In genomic region chr7:99403254-99403653, GRCm38 (mm10) we compare ENCODE assay signal across 21 mouse cellular contexts. TPM values are rescaled to one million over a fixed set of nuclear protein-coding genes. Genes with fewer than 3 reads are reported as not detected.
DNase-seq lines count a peak whose midpoint lies in the region; ATAC-seq lines count a peak whose summit lies in the region.
"Had no signal": no experiment of that assay in that cellular context is flagged by ENCODE, and none has a peak within 500 bp of the region (broad histone marks: within the 10 kb centered on the region; RNA-seq: fewer than 3 reads in every experiment).

No protein-coding gene starts in this region.

- no peaks in the 10 kb centered on the region for H3K9me3 ChIP-seq in stomach, embryonic 15.5 days
- H3K9me3 ChIP-seq: embryonic facial prominence, embryonic 15.5 days; forebrain, embryonic 13.5 days; heart, embryonic 10.5 days; hindbrain, embryonic 12.5 days; kidney, embryonic 15.5 days; liver, embryonic 15.5 days had no signal

- H3K4me1 ChIP-seq in stomach, embryonic 15.5 days = peaks cover 7% of the 10 kb centered on the region; the same call in 1 of the 2 replicates

- no peaks in the 10 kb centered on the region for H3K36me3 ChIP-seq in stomach, embryonic 15.5 days
- H3K36me3 ChIP-seq: embryonic facial prominence, embryonic 15.5 days; kidney, embryonic 15.5 days; liver, embryonic 15.5 days had no signal

- peak overlapping the region; percentile 31; the same call in 1 of the 2 replicates for H3K27ac ChIP-seq in stomach, embryonic 15.5 days
- H3K27ac ChIP-seq: embryonic facial prominence, embryonic 15.5 days; forebrain, embryonic 13.5 days; hindbrain, embryonic 12.5 days; kidney, embryonic 15.5 days; liver, embryonic 15.5 days had no signal

- no peak overlapping the region for H3K9ac ChIP-seq in stomach, embryonic 15.5 days
- H3K9ac ChIP-seq: embryonic facial prominence, embryonic 15.5 days; forebrain, embryonic 13.5 days; hindbrain, embryonic 12.5 days; kidney, embryonic 15.5 days; liver, embryonic 15.5 days had no signal

- H3K4me2 ChIP-seq in stomach, embryonic 15.5 days = no peak overlapping the region
- H3K4me2 ChIP-seq: embryonic facial prominence, embryonic 15.5 days; forebrain, embryonic 13.5 days; hindbrain, embryonic 12.5 days; kidney, embryonic 15.5 days; liver, embryonic 15.5 days had no signal

- DNase-seq in gastrocnemius, postnatal 25 days = peak; percentile 48
- DNase-seq in gastrocnemius, postnatal 10 days = no peak
- DNase-seq in ovary, adult 18-20 months (ENCODE audit: low spot score) = peak; percentile 43
- no peak for DNase-seq in ovary, postnatal 14 days (ENCODE audit: low spot score)
- DNase-seq in R1 (ENCODE audit: low read depth, low spot score) = peak; percentile 89
- no peak for DNase-seq in T-cell, adult 2 months (ENCODE audit: low spot score)
- no peak for DNase-seq in layer of hippocampus, postnatal 36 days
- DNase-seq: cerebellum, adult 18-20 months; cerebellum, postnatal 25 days; lung, postnatal 14 days had no signal

- H3K4me3 ChIP-seq in stomach, embryonic 15.5 days (replicated peaks) = no peak overlapping the region
- H3K4me3 ChIP-seq: embryonic facial prominence, embryonic 15.5 days; forebrain, embryonic 13.5 days; heart, embryonic 10.5 days; hindbrain, embryonic 12.5 days; kidney, embryonic 15.5 days; liver, embryonic 15.5 days had no signal

- WGBS in stomach, embryonic 15.5 days = 82% methylated on average over 7 of the region's 7 CpGs

- no peak for ATAC-seq in stomach, embryonic 15.5 days (ENCODE audit: insufficient read depth, low FRiP score, low read depth)
- ATAC-seq: forebrain, embryonic 13.5 days; inflammation-experienced regulatory T-cells, adult 6 months; Patski had no signal

- no peaks in the 10 kb centered on the region for H3K27me3 ChIP-seq in stomach, embryonic 15.5 days (replicated peaks)
- H3K27me3 ChIP-seq: CH12.LX; embryonic facial prominence, embryonic 15.5 days; forebrain, embryonic 13.5 days; hindbrain, embryonic 12.5 days; kidney, embryonic 15.5 days; liver, embryonic 15.5 days; Patski had no signal

RNA-seq across cellular contexts. Expression of gene Gdpd5, which starts 22.0 kb away (rescaled TPM):
- 1 to 10 TPM; 2.6 to 3.0 TPM for total RNA-seq in gastrocnemius, postnatal 25 days (2021)
- total RNA-seq in gastrocnemius, postnatal 10 days (2021) = 1 to 10 TPM; 8.2 to 9.8 TPM
- polyA plus RNA-seq in stomach, embryonic 15.5 days (2015; fragmentation: Nextera tagmentation; extraction: Ambion mirVana) = 18.4 and 18.8 TPM in 2 replicates
- total RNA-seq in layer of hippocampus, postnatal 36 days (2021) = 10 to 100 TPM; 19.1 to 19.9 TPM

RNA-seq across cellular contexts. Expression of gene Serpinh1, which starts 50.2 kb away (rescaled TPM):
- 100 to 1,000 TPM; 123 to 166 TPM for total RNA-seq in gastrocnemius, postnatal 25 days (2021)
- total RNA-seq in gastrocnemius, postnatal 10 days (2021) = 100 to 1,000 TPM; 292 to 416 TPM
- polyA plus RNA-seq in stomach, embryonic 15.5 days (2015; fragmentation: Nextera tagmentation; extraction: Ambion mirVana) = 1,174 and 1,300 TPM in 2 replicates
- total RNA-seq in layer of hippocampus, postnatal 36 days (2021) = 10 to 100 TPM; 25.7 to 34.6 TPM
- total RNA-seq: CH12.LX; megakaryocyte-erythroid progenitor cell, adult 5-6 weeks had no signal
- polyA plus RNA-seq: inflammation-experienced regulatory T-cells, adult 6 months had no signal

Comparison
In these comparisons a context has a peak if more than half of its experiments do, and no peak if none do; other contexts are left out.
1. DNase-seq: peak in gastrocnemius, postnatal 25 days (single experiment), ovary, adult 18-20 months (single experiment) and R1 (single experiment); none in gastrocnemius, postnatal 10 days (single experiment), ovary, postnatal 14 days (single experiment), T-cell, adult 2 months (single experiment) and layer of hippocampus, postnatal 36 days (0 of 2).